Mouse (Mus musculus): ENCODE results near the gene Hpd. TPM values are rescaled to one million over a fixed set of nuclear protein-coding genes. Genes with fewer than 3 reads are reported as not detected.

The Hpd gene
- polyA plus RNA-seq, 1 experiment from 2014 or later, result not detected

DNA sequence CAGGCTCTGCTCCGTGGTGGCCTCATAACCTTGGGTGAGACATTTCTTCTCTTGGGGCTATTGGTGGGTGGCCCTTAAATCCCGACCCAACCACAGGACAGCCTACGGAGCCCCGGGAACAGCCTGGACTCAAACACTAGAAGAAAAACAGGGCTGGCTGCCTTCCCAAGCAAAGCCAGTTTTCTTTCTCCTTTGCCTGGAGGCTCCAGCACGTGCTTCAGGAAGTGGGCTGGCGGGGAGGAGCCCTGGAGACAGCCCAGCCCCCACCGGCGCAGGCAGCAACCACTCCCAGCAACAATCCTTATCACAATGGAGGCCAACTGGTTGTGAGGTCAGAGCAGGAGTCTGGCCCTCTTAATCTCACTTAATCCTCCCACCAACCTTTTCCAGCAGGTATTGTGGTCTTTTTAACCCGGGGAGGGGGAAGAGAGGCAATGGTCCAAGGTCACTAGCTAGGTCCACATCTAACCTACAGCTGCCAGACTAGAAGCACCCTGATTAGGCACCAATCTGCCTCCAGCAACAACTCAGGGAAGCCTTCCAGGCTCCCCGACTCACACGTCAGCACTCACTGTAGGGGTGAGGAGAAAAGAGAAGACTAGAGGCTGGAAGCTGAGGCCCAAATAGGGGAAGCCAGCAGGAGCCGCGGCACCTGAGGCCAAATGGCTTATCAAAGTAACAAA lies 46.0 kb downstream of the Hpd start:
- peak; percentile 55 for DNase-seq (ENCODE audit: low spot score)

DNA sequence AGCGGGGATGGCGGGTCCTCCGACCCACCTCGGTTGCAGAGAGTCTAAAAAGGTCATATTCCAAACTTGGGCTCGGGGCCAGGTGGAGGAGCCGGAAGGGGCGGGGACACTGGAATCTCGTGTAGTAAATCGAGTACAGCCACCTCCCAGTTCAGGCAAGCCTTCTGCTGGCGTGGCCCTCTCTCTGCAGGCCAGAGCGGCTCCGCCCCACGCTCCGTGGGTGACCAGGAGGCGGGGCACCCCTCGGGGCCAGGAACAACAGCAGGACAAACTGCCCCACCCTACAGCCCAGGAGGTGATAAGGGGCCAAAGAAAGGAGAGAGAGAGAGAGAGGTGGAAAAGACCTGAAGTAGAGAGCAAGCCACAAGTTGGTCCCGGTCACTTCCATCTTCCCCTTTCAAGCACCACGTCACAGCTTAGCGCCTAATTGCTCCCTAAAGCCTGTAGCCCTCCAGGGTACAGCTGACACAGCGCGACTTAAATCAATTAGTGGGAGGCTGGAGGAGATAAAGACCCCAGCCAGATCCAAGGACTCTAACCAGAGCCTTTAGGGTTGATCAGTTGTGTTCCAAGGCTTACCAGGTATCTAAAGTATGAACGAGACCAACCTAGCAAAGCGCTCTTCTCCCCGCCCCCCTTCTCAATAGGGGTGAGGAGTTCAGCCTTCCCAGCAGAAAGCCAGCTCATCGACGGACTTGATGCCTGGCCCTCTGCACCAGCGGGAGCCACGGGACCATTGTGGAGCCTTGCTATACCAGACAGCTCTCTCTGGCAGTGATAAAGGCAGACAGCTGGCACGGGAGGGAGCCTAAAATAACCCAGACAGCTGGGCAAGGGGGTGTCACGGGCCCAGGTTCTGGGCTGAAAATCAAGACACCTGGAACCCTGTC lies 46.8 kb downstream of the Hpd start:
- DNase-seq (ENCODE audit: low spot score), result peak; percentile 44

DNA sequence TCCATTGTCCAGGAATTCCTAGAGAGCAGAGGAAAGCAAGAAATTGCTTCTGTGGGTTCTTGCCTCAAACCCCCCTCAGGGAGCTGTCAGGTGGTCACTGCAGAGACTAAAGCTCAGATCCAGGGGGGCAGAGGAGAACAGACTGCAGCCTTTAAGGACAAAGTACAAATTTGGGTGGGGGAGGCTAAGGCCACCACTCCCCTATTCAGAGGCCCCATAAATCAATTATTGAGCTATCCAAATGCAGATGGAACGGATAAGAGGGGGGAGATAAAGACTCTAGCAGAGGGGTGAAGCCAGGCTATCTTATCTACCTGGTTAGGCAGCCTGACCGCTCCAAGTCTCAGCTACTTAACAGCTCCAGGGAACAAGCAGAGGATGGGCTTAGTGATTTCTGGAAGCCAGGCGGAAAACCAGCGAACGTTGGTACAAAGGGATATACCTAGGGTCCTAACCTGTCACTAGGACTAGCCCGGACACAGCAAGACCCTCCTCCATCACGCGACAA lies 47.6 kb downstream of the Hpd start:
- no peak for DNase-seq (ENCODE audit: low spot score)

DNA sequence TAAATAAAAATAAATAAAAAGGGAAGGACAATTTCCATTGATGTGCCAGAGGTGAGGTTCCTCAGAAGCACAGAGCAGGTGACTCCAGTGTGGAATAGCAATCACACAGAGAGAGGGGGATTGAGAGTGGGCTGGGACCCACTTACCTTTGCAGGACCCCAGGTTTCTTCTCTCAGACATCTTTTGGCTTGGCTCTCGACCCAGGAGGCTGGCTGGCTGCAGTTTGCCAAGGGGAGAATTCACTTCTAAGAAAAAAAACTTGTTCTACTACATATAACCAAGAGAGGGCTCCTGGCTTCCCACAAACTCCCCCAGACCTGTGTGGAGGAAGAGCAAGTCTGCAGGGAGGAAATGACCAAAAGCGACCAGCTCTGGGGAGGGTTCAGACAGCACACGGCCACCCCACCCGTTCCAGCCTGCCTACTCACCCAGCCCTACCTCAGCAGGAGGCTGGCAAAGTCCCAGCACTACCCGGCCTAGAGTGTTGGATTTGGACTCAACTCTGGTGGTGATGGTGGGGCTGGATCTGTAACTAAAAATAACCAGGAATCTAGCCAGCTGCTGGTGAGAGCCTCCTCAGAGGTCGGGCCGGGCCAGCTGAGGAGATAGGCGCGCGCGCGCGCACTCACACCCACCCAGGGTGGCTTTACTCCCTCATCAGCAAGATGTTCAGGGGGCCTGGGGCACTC lies 48.2 kb downstream of the Hpd start:
- DNase-seq (ENCODE audit: low spot score), result no peak

DNA sequence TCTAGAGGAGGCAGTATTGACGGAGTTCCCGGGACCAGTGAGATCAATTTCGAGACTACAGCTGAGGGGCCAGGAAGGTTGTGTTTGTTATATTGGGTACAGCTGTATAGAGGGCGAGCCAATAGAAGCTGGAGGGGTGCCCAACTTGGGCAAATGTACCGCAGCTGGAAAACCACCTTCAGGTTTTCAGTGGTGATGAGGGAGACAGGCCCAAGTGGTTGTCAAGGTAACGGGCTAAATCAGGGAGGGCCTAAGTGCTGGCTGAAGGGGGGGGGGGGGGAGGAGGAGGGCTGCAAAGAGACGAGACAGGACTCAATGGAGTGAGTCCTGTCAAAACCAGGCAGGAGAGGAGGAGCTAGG lies 48.8 kb downstream of the Hpd start:
- no peak for DNase-seq (ENCODE audit: low spot score)

DNA sequence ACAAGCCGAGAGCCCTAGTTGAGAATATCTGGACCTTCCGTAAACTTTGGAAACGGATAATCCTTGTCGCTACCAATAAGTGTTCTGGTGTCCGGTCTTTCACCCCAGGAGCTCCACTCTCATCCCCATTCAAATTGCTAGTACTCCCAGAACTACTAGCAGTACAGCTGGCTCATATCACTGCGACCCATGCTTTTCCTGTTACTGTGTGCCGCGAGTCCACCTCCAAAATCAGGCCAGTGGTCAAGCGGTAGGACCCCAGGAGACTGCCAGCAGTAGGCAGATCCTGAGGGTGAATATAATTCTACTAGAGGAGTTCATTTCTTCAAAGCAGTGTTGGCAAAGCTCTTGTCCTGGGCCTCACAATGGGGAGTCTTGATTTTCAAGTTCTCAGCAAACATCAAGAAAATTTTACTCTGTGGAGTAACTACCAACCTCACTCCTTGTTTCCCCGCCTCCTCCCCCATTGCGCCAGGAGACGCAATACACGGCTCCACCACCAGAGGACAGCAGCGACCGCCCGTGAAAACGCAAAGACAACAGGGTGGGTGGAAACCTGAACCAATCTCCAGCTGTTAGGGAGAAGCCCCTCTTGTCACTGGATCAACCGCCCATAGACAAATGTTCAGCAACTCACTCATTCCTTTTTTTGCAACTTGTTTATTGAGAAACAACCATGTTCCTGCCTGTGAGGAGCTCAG lies 49.3 kb downstream of the Hpd start:
- peak; percentile 90 for DNase-seq (ENCODE audit: low spot score)

DNA sequence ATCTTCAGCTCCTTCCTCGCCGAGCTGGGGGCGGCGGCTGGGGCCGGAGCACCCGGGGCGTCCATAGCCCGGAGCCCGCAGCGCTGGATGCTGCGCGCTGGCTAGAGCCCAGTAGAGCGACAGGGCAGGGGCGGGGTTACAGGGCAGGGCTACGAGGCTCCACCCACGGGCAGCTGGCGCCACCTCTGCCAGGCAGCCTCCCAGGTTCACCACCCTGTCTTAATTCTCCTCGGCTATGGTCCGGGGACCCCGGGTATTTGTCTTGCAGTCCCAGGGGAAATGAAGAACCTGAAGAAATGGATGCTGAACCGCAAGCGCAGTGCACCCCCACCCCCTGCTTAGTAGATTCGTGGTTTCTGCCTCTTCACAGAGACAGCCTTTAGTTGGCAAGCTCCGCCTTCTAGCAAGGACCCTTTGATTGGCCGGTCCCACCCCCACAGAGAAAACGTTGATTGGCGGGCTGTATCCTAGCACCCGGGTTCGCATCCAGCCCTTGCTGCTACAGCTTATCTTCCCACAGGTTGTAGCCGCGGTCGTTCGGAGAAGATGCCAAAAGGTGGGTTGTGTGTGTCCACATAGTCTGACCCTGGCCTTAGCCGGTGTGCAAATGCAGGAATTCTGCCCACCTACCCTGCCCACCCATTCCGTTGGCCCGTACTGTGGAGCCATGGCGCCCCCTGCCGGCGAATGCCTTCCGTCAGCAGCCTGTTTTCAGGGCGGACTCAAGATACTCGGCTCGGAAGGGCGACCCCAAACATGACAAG lies 50.0 kb downstream of the Hpd start, which contains the start of gene Rhof:
Rhof (minus strand) TSS at position 385 of the 764 bp plus-strand sequence.
- peak; percentile 93 for DNase-seq (ENCODE audit: low spot score)

DNA sequence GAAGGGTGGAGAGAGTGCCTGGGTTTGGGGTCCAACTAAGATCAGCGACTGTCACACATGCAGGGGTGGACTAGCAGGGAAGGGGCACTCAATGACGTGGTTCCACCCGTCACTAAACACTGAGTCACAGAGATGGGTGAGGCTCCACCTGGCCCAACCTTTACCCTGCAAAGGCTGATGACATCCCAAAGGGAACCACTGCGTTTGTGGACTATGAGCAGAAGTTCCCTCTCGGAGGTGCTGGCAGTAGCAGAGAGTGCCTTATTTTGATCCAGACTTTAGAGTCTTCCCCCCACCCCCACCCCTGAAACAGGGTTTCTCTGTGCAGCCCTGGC lies 51.7 kb downstream of the Hpd start:
- no peak for DNase-seq (ENCODE audit: low spot score)

DNA sequence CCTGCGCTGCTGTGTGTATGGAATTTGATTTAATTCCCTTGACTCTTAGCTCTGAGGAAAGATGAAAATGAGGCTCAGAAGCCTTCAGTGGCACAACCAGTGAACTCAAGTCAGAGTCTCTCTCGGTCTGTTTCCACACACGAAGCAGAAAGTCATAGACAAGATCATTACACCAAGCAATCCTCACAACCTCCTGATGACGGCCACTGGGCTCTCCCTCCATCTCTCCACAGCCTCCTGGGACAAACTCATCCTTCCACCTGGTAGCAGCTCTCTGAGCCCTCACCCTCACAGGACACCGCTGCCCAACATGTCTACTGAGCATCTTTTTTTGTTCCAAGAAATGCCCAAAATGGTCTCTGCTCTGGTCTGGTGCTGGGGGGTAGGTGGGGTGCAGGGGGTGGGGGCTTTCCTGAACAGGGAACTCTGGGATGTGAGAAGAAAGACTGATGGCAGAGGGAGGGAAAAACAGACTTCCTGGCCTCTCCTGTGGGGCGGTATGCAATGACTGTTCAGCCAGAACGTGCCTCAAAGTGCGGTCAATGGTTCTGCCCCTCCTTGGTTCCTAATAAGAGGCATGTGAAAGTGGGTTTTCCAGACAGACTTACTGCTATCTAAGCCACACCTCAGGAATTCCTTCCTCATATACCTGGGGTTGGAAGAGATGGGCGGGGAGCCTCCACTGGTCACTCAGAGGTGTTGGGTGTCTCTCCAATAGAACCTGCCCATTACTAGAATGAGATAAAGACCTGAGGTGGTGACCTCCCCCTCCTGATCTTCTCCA lies 52.3 kb downstream of the Hpd start:
- no peak for DNase-seq (ENCODE audit: low spot score)

DNA sequence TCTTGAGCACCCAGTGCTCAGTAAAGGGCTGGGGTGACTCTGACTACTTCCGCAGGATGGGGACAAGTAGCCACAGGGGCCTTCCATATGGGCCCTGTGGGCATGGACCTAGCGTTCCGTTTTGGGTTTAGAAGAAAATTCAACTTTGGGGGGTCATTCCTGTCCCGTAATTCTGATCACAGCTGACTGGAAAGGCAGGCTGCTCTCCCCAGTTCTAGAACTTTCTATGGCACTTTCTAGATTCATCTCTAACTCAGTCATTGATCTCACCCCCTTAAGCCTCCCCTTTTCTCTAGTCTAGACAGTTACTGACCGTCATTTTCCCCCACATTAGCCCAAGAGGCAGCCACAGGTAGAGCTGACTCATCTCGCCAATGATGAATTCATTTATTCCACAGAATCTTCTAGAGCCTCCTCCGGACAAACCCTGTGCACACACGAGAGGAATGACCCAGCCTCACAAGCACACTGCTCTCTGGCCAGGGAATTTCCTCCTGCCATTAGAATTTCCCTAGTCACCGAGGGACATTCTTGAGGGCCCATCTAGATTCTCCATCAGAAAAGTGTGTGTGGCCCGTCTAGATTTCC lies 53.3 kb downstream of the Hpd start:
- no peak for DNase-seq (ENCODE audit: low spot score)

DNA sequence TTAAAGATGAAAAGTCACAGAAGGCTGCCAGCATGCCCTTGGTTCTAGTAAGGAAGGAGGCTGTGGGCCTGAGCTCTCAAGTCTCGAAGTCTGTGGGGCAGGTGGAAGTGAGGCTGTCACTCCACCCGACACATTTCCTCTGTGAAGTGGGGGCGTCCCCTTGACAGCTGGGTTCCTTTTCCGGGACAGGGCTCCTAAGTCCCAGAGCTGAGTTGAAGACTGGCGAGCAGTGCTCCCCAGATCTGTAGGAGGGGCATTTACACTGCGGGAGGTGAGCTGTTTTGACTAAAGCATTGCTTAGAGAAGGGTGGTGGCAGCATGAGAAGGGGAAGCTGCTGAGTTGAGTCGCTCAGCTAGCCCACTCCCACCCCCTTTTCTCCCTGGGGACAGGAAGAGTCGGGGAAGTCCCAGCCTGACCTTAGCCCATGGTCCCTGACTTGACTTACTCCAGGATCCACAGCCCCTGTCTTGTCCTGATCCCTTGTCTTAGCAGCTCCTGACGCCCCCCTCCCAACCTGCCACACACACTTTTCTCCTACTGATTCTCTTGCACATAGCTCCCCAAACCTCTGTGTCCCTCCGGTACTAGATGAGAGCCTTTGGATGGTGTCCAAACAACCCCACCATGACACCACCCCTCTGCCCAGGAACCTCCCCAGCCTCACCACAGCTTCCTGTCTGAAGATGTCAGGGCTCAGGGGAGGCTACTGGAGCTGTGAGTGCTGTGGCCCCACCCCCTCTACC lies 53.9 kb downstream of the Hpd start:
- peak; percentile 89 for DNase-seq (ENCODE audit: low spot score)

DNA sequence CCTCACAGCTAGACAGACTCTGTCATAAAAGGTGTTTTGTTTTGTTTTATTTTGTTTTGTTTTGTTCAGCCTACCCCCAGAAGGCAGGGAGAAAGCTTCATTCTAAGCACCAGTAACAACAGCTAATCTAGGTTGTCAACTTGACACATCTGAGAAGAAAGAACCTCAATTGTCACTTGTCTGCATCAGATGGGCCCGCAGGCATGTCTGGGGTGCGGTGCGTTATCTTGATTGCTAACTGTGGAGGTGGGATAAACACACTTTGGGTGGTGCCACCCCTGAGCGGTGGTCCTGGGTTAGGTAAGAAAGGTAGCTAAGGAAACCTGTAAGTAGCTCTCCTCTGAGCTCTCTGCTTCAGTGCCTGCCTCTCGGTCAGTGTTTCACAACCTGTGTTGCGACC lies 55.5 kb downstream of the Hpd start:
- DNase-seq (ENCODE audit: low spot score), result no peak

DNA sequence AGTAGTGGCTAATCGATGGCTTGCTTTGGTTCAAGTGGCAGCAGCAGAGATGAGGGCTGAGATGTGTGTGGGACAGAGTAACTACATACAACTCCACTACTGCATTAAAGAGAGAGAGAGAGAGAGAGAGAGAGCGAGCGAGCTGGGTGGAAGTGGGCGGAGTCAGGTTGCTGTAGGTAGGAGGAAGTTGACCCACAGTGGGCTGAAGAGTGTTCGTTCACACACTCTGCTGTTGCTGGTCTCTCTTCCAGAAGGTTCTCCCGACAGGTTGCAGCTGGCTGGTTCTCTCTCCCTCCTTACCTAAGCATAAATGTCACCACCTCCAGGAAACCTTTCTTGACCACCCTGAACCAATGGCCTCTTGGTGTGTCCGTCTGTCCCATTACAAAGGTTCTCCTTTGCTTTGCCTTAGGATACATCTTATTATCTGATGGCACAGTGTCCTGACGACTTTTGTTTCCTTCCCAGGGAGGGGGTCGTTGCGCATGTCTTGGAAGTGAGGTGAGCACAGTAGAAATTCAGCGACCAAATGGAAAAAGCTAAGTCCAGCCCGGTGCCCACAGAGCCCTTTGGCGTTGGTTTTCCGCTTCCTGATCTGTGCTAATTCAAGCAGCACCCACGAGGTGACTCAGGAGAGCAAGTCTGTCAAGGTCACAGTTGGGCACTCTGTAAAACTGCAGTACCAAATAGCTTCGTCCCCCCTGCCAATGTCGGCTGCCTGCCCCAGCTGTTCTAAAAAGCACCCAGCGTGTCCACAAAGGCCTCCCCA lies 56.7 kb downstream of the Hpd start:
- DNase-seq (ENCODE audit: low spot score), result peak; percentile 65

DNA sequence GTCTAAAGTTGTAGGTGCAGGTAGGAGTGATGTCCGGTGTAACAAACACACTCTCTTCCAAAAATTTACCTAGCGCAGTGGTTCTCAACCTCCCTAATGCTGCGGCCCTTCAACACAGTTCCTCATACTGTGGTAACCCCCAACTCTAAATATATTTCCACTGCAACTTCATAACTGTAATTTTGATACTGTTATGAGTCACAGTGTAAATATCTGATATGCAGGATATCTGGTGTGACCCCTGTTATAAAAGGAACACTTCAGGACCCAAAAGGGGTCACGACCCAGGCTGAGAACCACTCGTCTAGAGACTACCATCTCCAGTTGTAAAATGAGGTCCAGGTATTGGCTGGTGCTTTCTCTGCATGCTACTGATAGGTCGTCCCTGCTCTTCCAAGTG lies 57.4 kb downstream of the Hpd start:
- no peak for DNase-seq (ENCODE audit: low spot score)

DNA sequence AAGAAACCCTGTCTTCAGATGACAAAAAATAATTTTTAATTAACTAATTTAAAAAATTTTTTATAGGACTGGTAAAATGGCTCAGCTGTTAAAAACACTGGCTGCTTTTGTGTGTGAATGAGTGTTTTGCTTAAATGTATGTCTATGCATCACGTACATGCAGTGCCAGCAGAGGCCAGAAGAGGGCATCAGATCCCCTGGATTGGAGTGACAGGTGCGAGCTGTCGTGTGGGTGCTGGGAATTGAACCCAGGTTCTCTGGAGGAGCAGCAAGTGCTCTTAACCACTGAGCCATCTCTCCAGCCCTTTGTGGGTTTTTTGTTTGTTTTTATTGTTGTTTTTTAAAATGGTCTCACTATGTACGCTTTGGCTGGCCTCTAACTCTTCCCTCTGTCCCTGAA lies 60.3 kb downstream of the Hpd start:
- peak; percentile 24 for DNase-seq (ENCODE audit: low spot score)
